In genomic region chr16:35107985-35108384, GRCm38 (mm10) we compare ENCODE assay signal across 29 mouse cellular contexts. TPM values are rescaled to one million over a fixed set of nuclear protein-coding genes. Genes with fewer than 3 reads are reported as not detected.
DNase-seq lines count a peak whose midpoint lies in the region; ATAC-seq lines count a peak whose summit lies in the region.
"Had no signal": no experiment of that assay in that cellular context is flagged by ENCODE, and none has a peak within 500 bp of the region (broad histone marks: within the 10 kb centered on the region; RNA-seq: fewer than 3 reads in every experiment).

No protein-coding gene starts in this region.

- no peak for ATAC-seq in hindbrain, embryonic 13.5 days (ENCODE audit: low FRiP score)
- no peak for ATAC-seq in hindbrain, embryonic 11.5 days (ENCODE audit: low FRiP score)
- ATAC-seq in limb, embryonic 11.5 days (ENCODE audit: insufficient number of reproducible peaks, low FRiP score, low TSS enrichment, low read depth), result no peak
- no peak for ATAC-seq in cerebellum, adult (ENCODE audit: insufficient number of reproducible peaks, low FRiP score, low TSS enrichment)
- ATAC-seq in midbrain, embryonic 14.5 days (ENCODE audit: low FRiP score, low TSS enrichment), result no peak
- ATAC-seq: CD4-positive, CD25-positive, alpha-beta regulatory T cell, adult 4 months; forebrain, postnatal 0 days; hindbrain, postnatal 0 days; intestine, embryonic 16.5 days; liver, postnatal 0 days; lung, postnatal 0 days; midbrain, embryonic 13.5 days had no signal

- H3K4me3 ChIP-seq in hindbrain, embryonic 13.5 days, result no peak overlapping the region
- H3K4me3 ChIP-seq in hindbrain, embryonic 11.5 days (ENCODE audit: low read depth, low read length), result no peak overlapping the region
- H3K4me3 ChIP-seq in embryonic facial prominence, embryonic 10.5 days, result no peak overlapping the region
- no peak overlapping the region for H3K4me3 ChIP-seq in limb, embryonic 11.5 days (ENCODE audit: low read depth, low read length)
- no peak overlapping the region for H3K4me3 ChIP-seq in midbrain, embryonic 14.5 days (replicated peaks; ENCODE audit: low read depth, low read length)
- H3K4me3 ChIP-seq: forebrain, embryonic 10.5 days; heart, embryonic 13.5 days; midbrain, embryonic 13.5 days; neural tube, embryonic 13.5 days; stomach, embryonic 15.5 days had no signal

- H3K9me3 ChIP-seq in hindbrain, embryonic 13.5 days, result no peaks in the 10 kb centered on the region
- H3K9me3 ChIP-seq in hindbrain, embryonic 11.5 days (ENCODE audit: control insufficient read depth, low read length), result no peaks in the 10 kb centered on the region
- H3K9me3 ChIP-seq in embryonic facial prominence, embryonic 10.5 days, result no peaks in the 10 kb centered on the region
- no peaks in the 10 kb centered on the region for H3K9me3 ChIP-seq in limb, embryonic 11.5 days (ENCODE audit: control insufficient read depth, low read length)
- H3K9me3 ChIP-seq in midbrain, embryonic 14.5 days (ENCODE audit: control insufficient read depth, low read length), result no peaks in the 10 kb centered on the region
- H3K9me3 ChIP-seq: forebrain, embryonic 10.5 days; heart, embryonic 13.5 days; midbrain, embryonic 13.5 days; neural tube, embryonic 13.5 days; stomach, embryonic 15.5 days had no signal

- peaks cover 7% of the 10 kb centered on the region for H3K4me1 ChIP-seq in hindbrain, embryonic 13.5 days (replicated peaks)
- H3K4me1 ChIP-seq in hindbrain, embryonic 11.5 days (replicated peaks; ENCODE audit: control insufficient read depth, insufficient read depth, low read length), result peaks cover 3% of the 10 kb centered on the region; the same call in 1 of the 2 replicates
- peaks cover 52% of the 10 kb centered on the region for H3K4me1 ChIP-seq in embryonic facial prominence, embryonic 10.5 days
- peaks cover 28% of the 10 kb centered on the region for H3K4me1 ChIP-seq in limb, embryonic 11.5 days (ENCODE audit: control insufficient read depth, insufficient read depth, low read length)
- peaks cover 7% of the 10 kb centered on the region for H3K4me1 ChIP-seq in midbrain, embryonic 14.5 days (ENCODE audit: control insufficient read depth, insufficient read depth, low read length)

- H3K9ac ChIP-seq in hindbrain, embryonic 13.5 days, result 0 out of 2 replicates have a peak overlapping the region, but pooled peaks have one; percentile 10
- no peak overlapping the region for H3K9ac ChIP-seq in hindbrain, embryonic 11.5 days (ENCODE audit: low read depth, low read length)
- no peak overlapping the region for H3K9ac ChIP-seq in limb, embryonic 11.5 days (ENCODE audit: low read length)
- H3K9ac ChIP-seq in midbrain, embryonic 14.5 days (replicated peaks; ENCODE audit: low read length), result no peak overlapping the region; the same call in 1 of the 2 replicates
- H3K9ac ChIP-seq: forebrain, postnatal 0 days; liver, postnatal 0 days; midbrain, embryonic 13.5 days; neural tube, embryonic 13.5 days; stomach, embryonic 15.5 days had no signal

- H3K27me3 ChIP-seq in hindbrain, embryonic 13.5 days, result no peaks in the 10 kb centered on the region
- no peaks in the 10 kb centered on the region for H3K27me3 ChIP-seq in hindbrain, embryonic 11.5 days (ENCODE audit: control insufficient read depth, insufficient read depth, low read length)
- H3K27me3 ChIP-seq in embryonic facial prominence, embryonic 10.5 days (replicated peaks; ENCODE audit: low read depth, poor library complexity, severe bottlenecking), result no peaks in the 10 kb centered on the region
- H3K27me3 ChIP-seq in limb, embryonic 11.5 days (ENCODE audit: control insufficient read depth, insufficient read depth, low read length), result no peaks in the 10 kb centered on the region
- no peaks in the 10 kb centered on the region for H3K27me3 ChIP-seq in midbrain, embryonic 14.5 days (ENCODE audit: control insufficient read depth, insufficient read depth, low read length)
- H3K27me3 ChIP-seq: heart, embryonic 13.5 days; midbrain, embryonic 13.5 days; neural tube, embryonic 13.5 days; stomach, embryonic 15.5 days had no signal

- no peak overlapping the region for H3K27ac ChIP-seq in hindbrain, embryonic 13.5 days
- H3K27ac ChIP-seq in hindbrain, embryonic 11.5 days (ENCODE audit: low read depth, low read length), result no peak overlapping the region
- H3K27ac ChIP-seq in embryonic facial prominence, embryonic 10.5 days (replicated peaks), result peak overlapping the region; percentile 65; the same call in 1 of the 2 replicates
- no peak overlapping the region for H3K27ac ChIP-seq in limb, embryonic 11.5 days (replicated peaks; ENCODE audit: low read depth, low read length)
- no peak overlapping the region for H3K27ac ChIP-seq in midbrain, embryonic 14.5 days (replicated peaks; ENCODE audit: low read depth, low read length)
- H3K27ac ChIP-seq: heart, embryonic 13.5 days; hindbrain, postnatal 0 days; midbrain, embryonic 13.5 days; neural tube, embryonic 13.5 days; stomach, embryonic 15.5 days had no signal

- H3K4me2 ChIP-seq in hindbrain, embryonic 13.5 days, result no peak overlapping the region
- no peak overlapping the region for H3K4me2 ChIP-seq in hindbrain, embryonic 11.5 days (replicated peaks; ENCODE audit: low read depth, low read length)
- H3K4me2 ChIP-seq in limb, embryonic 11.5 days (ENCODE audit: low read depth, severe bottlenecking), result no peak overlapping the region
- no peak overlapping the region for H3K4me2 ChIP-seq in midbrain, embryonic 14.5 days (ENCODE audit: low read length)
- H3K4me2 ChIP-seq: heart, embryonic 13.5 days; liver, embryonic 11.5 days; midbrain, embryonic 13.5 days; neural tube, embryonic 13.5 days; stomach, embryonic 15.5 days had no signal

- WGBS in hindbrain, embryonic 13.5 days, result 77% methylated on average over 6 of the region's 6 CpGs
- 63% methylated on average over 6 of the region's 6 CpGs for WGBS in hindbrain, embryonic 11.5 days
- WGBS in embryonic facial prominence, embryonic 10.5 days, result 41% methylated on average over 6 of the region's 6 CpGs
- WGBS in limb, embryonic 11.5 days, result 22% methylated on average over 6 of the region's 6 CpGs
- 80% methylated on average over 6 of the region's 6 CpGs for WGBS in midbrain, embryonic 14.5 days

- no peak for DNase-seq in hindbrain, embryonic 11.5 days (ENCODE audit: low spot score)
- DNase-seq in embryonic facial prominence, embryonic 10.5 days (ENCODE audit: low spot score), result peak; percentile 60
- peak; percentile 52 for DNase-seq in limb, embryonic 11.5 days (ENCODE audit: low spot score)
- no peak for DNase-seq in urinary bladder, postnatal 10 days (ENCODE audit: low spot score)
- DNase-seq in midbrain, embryonic 14.5 days, result no peak
- DNase-seq: adrenal gland, postnatal 36 days; cerebellum, adult 11 months; cerebellum, adult 9-11 months; forebrain, postnatal 0 days; gastrocnemius, postnatal 25 days; heart, adult 18-20 months; heart, postnatal 14 days; kidney, adult 9 months; kidney, postnatal 25 days; liver, postnatal 0 days; right cerebral cortex, postnatal 4 days; thymus, postnatal 36 days had no signal

- peaks cover 15% of the 10 kb centered on the region for H3K36me3 ChIP-seq in hindbrain, embryonic 13.5 days
- H3K36me3 ChIP-seq in hindbrain, embryonic 11.5 days (ENCODE audit: control insufficient read depth, insufficient read depth, low read length), result 0 out of 2 replicates have a peak, but pooled peaks cover 2% of the 10 kb centered on the region
- H3K36me3 ChIP-seq in embryonic facial prominence, embryonic 10.5 days (replicated peaks), result peaks cover 24% of the 10 kb centered on the region
- no peaks in the 10 kb centered on the region for H3K36me3 ChIP-seq in limb, embryonic 11.5 days (ENCODE audit: control insufficient read depth, insufficient read depth, low read length)
- H3K36me3 ChIP-seq in midbrain, embryonic 14.5 days (ENCODE audit: control insufficient read depth, insufficient read depth, low read length), result 0 out of 2 replicates have a peak, but pooled peaks cover 12% of the 10 kb centered on the region
- H3K36me3 ChIP-seq: stomach, embryonic 15.5 days had no signal

RNA-seq across cellular contexts. Expression of gene Adcy5, which starts 46.7 kb away (rescaled TPM):
- 5.0 and 5.6 TPM in 2 replicates for polyA plus RNA-seq in hindbrain, embryonic 13.5 days (2015; fragmentation: Nextera tagmentation; extraction: Ambion mirVana)
- 2.7 and 2.9 TPM in 2 replicates for polyA plus RNA-seq in hindbrain, embryonic 11.5 days (2014; fragmentation: Nextera tagmentation; extraction: Ambion mirVana)
- polyA plus RNA-seq in embryonic facial prominence, embryonic 10.5 days (2016; fragmentation: Nextera tagmentation; extraction: Ambion mirVana), result 0.48 and 0.70 TPM in 2 replicates
- 1.5 and 1.6 TPM in 2 replicates for polyA plus RNA-seq in limb, embryonic 11.5 days (2014; fragmentation: Nextera tagmentation; extraction: Ambion mirVana)
- polyA plus RNA-seq in midbrain, embryonic 14.5 days (2014; fragmentation: Nextera tagmentation; extraction: Ambion mirVana), result 8.4 and 8.7 TPM in 2 replicates

Comparison
In these comparisons a context has a peak if more than half of its experiments do, and no peak if none do; other contexts are left out.
1. DNase-seq: peak in embryonic facial prominence, embryonic 10.5 days (single experiment) and limb, embryonic 11.5 days (single experiment); none in hindbrain, embryonic 11.5 days (single experiment), urinary bladder, postnatal 10 days (single experiment) and midbrain, embryonic 14.5 days (single experiment).